Mouse (Mus musculus) adrenal gland, postnatal 25 days (tissue): ENCODE results near the gene Xrcc4. TPM values are rescaled to one million over a fixed set of nuclear protein-coding genes. Genes with fewer than 3 reads are reported as not detected.
"Not testable (repeated sequence)": the region's sequence is repeated elsewhere in the genome, so short reads cannot be mapped to it uniquely, and the experiment has no call there.

Experiments
- DNase-seq: peaks from one replicate; pipeline ENCODE4 v3.0.0; 2021; ENCODE audit warnings: mixed read lengths
- total RNA-seq: library from RNA; stranded (reverse); gene quantifications from 2 replicates; pipeline ENCODE4 v1.2.3, GENCODE M21; 2021

Xrcc4 gene
- total RNA-seq, 1 experiment from 2014 or later, result 14.9 TPM

- no peak for DNase-seq
Measured at GRCm38 (mm10) chr13:89812169-89812568, 277.2 kb downstream of the Xrcc4 start.

- no peak for DNase-seq
Measured at GRCm38 (mm10) chr13:89809024-89809423, 280.4 kb downstream of the Xrcc4 start.

- no peak for DNase-seq
Measured at GRCm38 (mm10) chr13:89801901-89802300, 287.5 kb downstream of the Xrcc4 start.

GRCm38 (mm10) chr13:89797721-89798120 is 291.7 kb downstream of the Xrcc4 start:
- no peak for DNase-seq

GRCm38 (mm10) chr13:89791475-89791874 is 297.9 kb downstream of the Xrcc4 start:
- no peak for DNase-seq

GRCm38 (mm10) chr13:89782886-89783285 is 306.5 kb downstream of the Xrcc4 start:
- DNase-seq, result no peak

GRCm38 (mm10) chr13:89780276-89780675 is 309.1 kb downstream of the Xrcc4 start:
- DNase-seq, result no peak

- peak; percentile 60 for DNase-seq
Measured at GRCm38 (mm10) chr13:89779208-89779911, 310.0 kb downstream of the Xrcc4 start.

GRCm38 (mm10) chr13:89777764-89778163 is 311.6 kb downstream of the Xrcc4 start:
- DNase-seq, result no peak

- DNase-seq, result no peak
Measured at GRCm38 (mm10) chr13:89777146-89777545, 312.3 kb downstream of the Xrcc4 start.

- no peak for DNase-seq
Measured at GRCm38 (mm10) chr13:89766551-89766950, 322.9 kb downstream of the Xrcc4 start.

- DNase-seq, result no peak
Measured at GRCm38 (mm10) chr13:89765966-89766365, 323.4 kb downstream of the Xrcc4 start.

- no peak for DNase-seq
Measured at GRCm38 (mm10) chr13:89762339-89762738, 327.1 kb downstream of the Xrcc4 start.

- DNase-seq, result no peak
Measured at GRCm38 (mm10) chr13:89756347-89756746, 333.1 kb downstream of the Xrcc4 start.

- DNase-seq, result not testable (repeated sequence)
Measured at GRCm38 (mm10) chr13:89750562-89750961, 338.8 kb downstream of the Xrcc4 start.

GRCm38 (mm10) chr13:89743201-89743600 is 346.2 kb downstream of the Xrcc4 start:
- DNase-seq, result no peak

GRCm38 (mm10) chr13:89742686-89743200 is 346.7 kb downstream of the Xrcc4 start:
- DNase-seq, result no peak

GRCm38 (mm10) chr13:89741766-89742685 is 347.4 kb downstream of the Xrcc4 start, which contains the start of gene Vcan:
Gene Vcan (minus strand): TSS chr13:89742509.
- DNase-seq, result peak; percentile 7

GRCm38 (mm10) chr13:89741116-89741551 is 348.3 kb downstream of the Xrcc4 start:
- no peak for DNase-seq

GRCm38 (mm10) chr13:89740243-89741115 is 348.9 kb downstream of the Xrcc4 start:
- peak; percentile 49 for DNase-seq

- DNase-seq, result no peak
Measured at GRCm38 (mm10) chr13:89739696-89740242, 349.6 kb downstream of the Xrcc4 start.
